ENCODE assay signal across 27 mouse cellular contexts in genomic region chr17:85943071-85943470, GRCm38 (mm10).
DNase-seq lines count a peak whose midpoint lies in the region; ATAC-seq lines count a peak whose summit lies in the region.
"Had no signal": no experiment of that assay in that cellular context is flagged by ENCODE, and none has a peak within 500 bp of the region (broad histone marks: within the 10 kb centered on the region; RNA-seq: fewer than 3 reads in every experiment).

No protein-coding gene starts in this region.

- DNase-seq in heart, adult 11 months: peak; percentile 71
- DNase-seq in heart, adult 9 months (ENCODE audit: low spot score in 2 of 2): no peak
- peak; percentile 20 for DNase-seq in limb, embryonic 11.5 days (ENCODE audit: low spot score)
- DNase-seq in limb, embryonic 10.5 days (ENCODE audit: low spot score): no peak
- DNase-seq in testis, postnatal 10 days (ENCODE audit: low spot score): peak; percentile 27
- no peak for DNase-seq in testis, postnatal 14 days (ENCODE audit: low spot score)
- DNase-seq in gastrocnemius, postnatal 4 days (ENCODE audit: low spot score in 2 of 2): no peak
- DNase-seq: adrenal gland, adult 8-10 months; cerebellum, adult 2 months; cerebellum, postnatal 25 days; gastrocnemius, adult 2 months; heart, postnatal 36 days; kidney, adult 9 months; kidney, postnatal 10 days; layer of hippocampus, adult 9-11 months; lung, postnatal 4 days; right cerebral cortex, postnatal 14 days; thymus, postnatal 14 days had no signal

- peaks cover 11% of the 10 kb centered on the region; the same call in 1 of the 2 replicates for H3K27me3 ChIP-seq in limb, embryonic 11.5 days (ENCODE audit: control insufficient read depth, insufficient read depth, low read length)
- peaks cover 73% of the 10 kb centered on the region for H3K27me3 ChIP-seq in limb, embryonic 10.5 days (ENCODE audit: low read depth, poor library complexity, severe bottlenecking)
- H3K27me3 ChIP-seq in forebrain, embryonic 16.5 days (replicated peaks; ENCODE audit: control insufficient read depth, insufficient read depth, low read length): no peaks in the 10 kb centered on the region
- H3K27me3 ChIP-seq: forebrain, embryonic 15.5 days; lung, embryonic 15.5 days had no signal

- H3K4me3 ChIP-seq in limb, embryonic 11.5 days (ENCODE audit: low read depth, low read length): no peak overlapping the region
- no peak overlapping the region for H3K4me3 ChIP-seq in limb, embryonic 10.5 days
- H3K4me3 ChIP-seq in forebrain, embryonic 16.5 days (replicated peaks; ENCODE audit: low read length): no peak overlapping the region
- H3K4me3 ChIP-seq: forebrain, embryonic 10.5 days; forebrain, embryonic 15.5 days; gastrocnemius, adult 2 months; limb, embryonic 12.5 days; liver, embryonic 15.5 days; lung, embryonic 15.5 days; megakaryocyte, embryonic 14.5 days had no signal

- H3K4me2 ChIP-seq in limb, embryonic 11.5 days (ENCODE audit: low read depth, severe bottlenecking): no peak overlapping the region
- no peak overlapping the region for H3K4me2 ChIP-seq in forebrain, embryonic 16.5 days (ENCODE audit: low read length)
- H3K4me2 ChIP-seq: forebrain, embryonic 15.5 days; limb, embryonic 12.5 days; liver, embryonic 15.5 days; lung, embryonic 15.5 days had no signal

- H3K36me3 ChIP-seq in limb, embryonic 11.5 days (ENCODE audit: control insufficient read depth, insufficient read depth, low read length): no peaks in the 10 kb centered on the region
- no peaks in the 10 kb centered on the region for H3K36me3 ChIP-seq in limb, embryonic 10.5 days
- no peaks in the 10 kb centered on the region for H3K36me3 ChIP-seq in forebrain, embryonic 16.5 days (ENCODE audit: control insufficient read depth, insufficient read depth)
- H3K36me3 ChIP-seq: forebrain, embryonic 10.5 days; forebrain, embryonic 15.5 days; G1E; limb, embryonic 12.5 days; liver, embryonic 15.5 days; lung, embryonic 15.5 days had no signal

- H3K27ac ChIP-seq in limb, embryonic 11.5 days (replicated peaks; ENCODE audit: low read depth, low read length): no peak overlapping the region
- H3K27ac ChIP-seq in limb, embryonic 10.5 days: no peak overlapping the region
- no peak overlapping the region for H3K27ac ChIP-seq in forebrain, embryonic 16.5 days (ENCODE audit: low read length)
- H3K27ac ChIP-seq: forebrain, embryonic 10.5 days; forebrain, embryonic 15.5 days; gastrocnemius, adult 2 months; limb, embryonic 12.5 days; liver, embryonic 15.5 days; lung, embryonic 15.5 days had no signal

- H3K9ac ChIP-seq in limb, embryonic 11.5 days (ENCODE audit: low read length): no peak overlapping the region
- H3K9ac ChIP-seq in forebrain, embryonic 16.5 days (replicated peaks; ENCODE audit: low read depth, low read length): no peak overlapping the region
- H3K9ac ChIP-seq: forebrain, embryonic 15.5 days; limb, embryonic 12.5 days; liver, embryonic 15.5 days; lung, embryonic 15.5 days had no signal

- WGBS in limb, embryonic 11.5 days: 91% methylated on average over 5 of the region's 5 CpGs
- 83% methylated on average over 5 of the region's 5 CpGs for WGBS in limb, embryonic 10.5 days
- 92% methylated on average over 5 of the region's 5 CpGs for WGBS in forebrain, embryonic 16.5 days

- peaks cover 3% of the 10 kb centered on the region; the same call in 1 of the 2 replicates for H3K4me1 ChIP-seq in limb, embryonic 11.5 days (ENCODE audit: control insufficient read depth, insufficient read depth, low read length)
- H3K4me1 ChIP-seq in limb, embryonic 10.5 days: peaks cover 32% of the 10 kb centered on the region
- peaks cover 6% of the 10 kb centered on the region for H3K4me1 ChIP-seq in forebrain, embryonic 16.5 days (replicated peaks; ENCODE audit: control insufficient read depth, insufficient read depth, low read length)
- H3K4me1 ChIP-seq: liver, embryonic 15.5 days; megakaryocyte, embryonic 14.5 days had no signal

- ATAC-seq in limb, embryonic 11.5 days (ENCODE audit: insufficient number of reproducible peaks, low FRiP score, low TSS enrichment, low read depth): no peak
- no peak for ATAC-seq in forebrain, embryonic 16.5 days
- ATAC-seq: forebrain, embryonic 15.5 days; intestine, postnatal 0 days had no signal

- no peaks in the 10 kb centered on the region for H3K9me3 ChIP-seq in limb, embryonic 11.5 days (ENCODE audit: control insufficient read depth, low read length)
- H3K9me3 ChIP-seq in limb, embryonic 10.5 days (replicated peaks): no peaks in the 10 kb centered on the region
- no peaks in the 10 kb centered on the region for H3K9me3 ChIP-seq in forebrain, embryonic 16.5 days (ENCODE audit: control insufficient read depth, low read length)
- H3K9me3 ChIP-seq: forebrain, embryonic 10.5 days; forebrain, embryonic 15.5 days; G1E; limb, embryonic 12.5 days; lung, embryonic 15.5 days had no signal

Comparison
In these comparisons a context has a peak if more than half of its experiments do, and no peak if none do; other contexts are left out.
1. DNase-seq: peak in heart, adult 11 months (single experiment), limb, embryonic 11.5 days (single experiment) and testis, postnatal 10 days (single experiment); none in heart, adult 9 months (0 of 2), limb, embryonic 10.5 days (single experiment), testis, postnatal 14 days (single experiment) and gastrocnemius, postnatal 4 days (0 of 2).